In the genomic region with DNA sequence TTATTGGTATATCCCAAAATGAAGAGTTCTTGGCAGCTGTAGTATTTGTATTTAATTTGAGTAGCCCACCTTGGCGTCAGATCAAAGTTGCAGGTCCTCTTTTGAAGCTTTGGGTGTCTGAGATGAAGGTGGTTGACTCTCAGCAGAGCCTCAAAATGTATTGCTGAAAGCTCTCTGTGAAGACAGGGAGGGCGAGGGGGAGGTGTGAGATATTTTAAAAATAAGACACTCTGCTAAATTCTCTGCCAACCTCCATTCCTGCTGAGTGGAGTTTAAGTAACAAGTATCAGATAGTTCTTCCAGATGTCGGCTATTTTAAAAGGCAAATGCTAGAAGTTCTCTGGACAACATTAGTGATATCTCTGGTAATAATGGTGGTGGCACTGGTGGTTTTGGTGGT, we compare ENCODE assay signal across 12 mouse cellular contexts.
"Had no signal": no experiment of that assay in that cellular context is flagged by ENCODE, and none has a peak within 500 bp of the region (broad histone marks: within the 10 kb centered on the region; RNA-seq: fewer than 3 reads in every experiment).

No protein-coding gene starts in this region.

- DNase-seq: lung, adult 18-20 months; lung, embryonic 14.5 days; lung, postnatal 10 days; lung, postnatal 4 days; midbrain, embryonic 14.5 days; retina, postnatal 1 day; right cerebral cortex, postnatal 25 days; right cerebral cortex, postnatal 4 days; spleen, adult 18-20 months; thymus, postnatal 14 days; thymus, postnatal 36 days had no signal

- ATAC-seq: midbrain, embryonic 16.5 days had no signal
